Mouse (Mus musculus): ENCODE measurements around the gene Gm1113.

Gm1113 gene

DNA sequence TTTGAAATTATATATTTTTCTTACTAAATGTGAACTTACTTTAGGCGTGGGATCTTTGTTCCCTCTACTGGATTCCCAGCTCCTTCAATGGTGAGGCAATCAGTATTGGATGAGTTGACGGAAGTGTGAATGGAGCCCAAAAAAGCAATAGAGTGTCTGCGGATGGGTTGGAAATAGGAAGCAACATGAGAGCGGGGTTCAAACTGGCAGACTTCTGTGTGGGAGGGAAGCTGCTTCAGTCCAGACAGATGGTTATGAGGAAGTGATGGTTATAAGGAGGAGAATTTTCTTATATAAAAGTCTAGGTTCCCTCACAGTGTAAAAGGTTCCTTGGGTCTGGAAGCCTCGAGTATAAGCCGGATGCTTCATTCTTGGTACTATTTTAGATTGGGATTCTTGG, 38.6 kb downstream of the Gm1113 start:
- DNase-seq (ENCODE audit: low spot score): no peak

DNA sequence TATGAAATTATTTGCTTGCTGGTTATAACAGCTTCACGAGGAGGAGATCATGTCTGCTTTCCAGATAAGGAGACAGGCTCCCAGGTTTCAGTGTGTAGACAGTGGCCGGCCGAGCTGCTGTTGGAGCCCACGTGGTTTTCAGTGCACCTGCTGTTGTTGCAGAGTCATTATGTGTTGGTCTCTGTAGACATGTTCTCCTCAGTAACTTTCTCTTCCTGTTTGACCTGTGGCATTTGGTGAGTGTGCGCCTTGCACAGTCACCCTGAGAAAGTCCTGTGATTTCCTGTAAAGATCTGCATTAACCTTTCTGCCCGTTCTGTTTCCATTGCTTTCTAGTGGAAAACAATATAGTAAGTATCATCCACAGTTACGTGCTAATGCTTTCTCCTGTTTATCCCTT, 42.7 kb downstream of the Gm1113 start:
- no peak for DNase-seq (ENCODE audit: low spot score)

DNA sequence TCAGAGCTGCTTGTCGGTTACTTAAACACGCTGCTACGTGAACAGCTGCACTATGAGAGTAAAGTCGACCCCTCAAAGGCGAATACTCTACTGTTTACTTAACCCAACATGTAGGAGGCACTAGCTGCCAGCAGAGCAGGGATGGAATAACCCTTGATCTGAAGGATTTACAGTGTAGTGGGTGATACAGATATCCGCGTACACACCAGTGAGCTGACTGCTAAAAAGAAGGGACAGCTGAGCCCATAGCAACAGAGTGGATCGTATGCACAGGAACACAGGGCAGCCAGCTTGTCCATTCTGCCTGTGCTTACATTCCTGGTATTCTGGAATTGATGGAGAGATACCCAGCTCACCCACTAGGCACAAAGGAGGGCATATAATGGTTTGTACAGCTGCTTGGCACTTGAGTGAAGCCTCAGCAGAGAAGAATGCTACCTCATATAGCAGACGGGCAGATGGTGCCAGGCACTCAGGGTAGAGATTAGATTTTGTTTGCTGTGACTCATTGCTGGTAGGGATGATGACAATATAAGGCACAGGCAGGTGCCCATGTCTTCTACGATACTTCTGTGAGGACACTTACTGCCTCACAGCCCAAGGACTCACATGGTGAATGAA, 43.9 kb downstream of the Gm1113 start:
- no peak for DNase-seq (ENCODE audit: low spot score)

DNA sequence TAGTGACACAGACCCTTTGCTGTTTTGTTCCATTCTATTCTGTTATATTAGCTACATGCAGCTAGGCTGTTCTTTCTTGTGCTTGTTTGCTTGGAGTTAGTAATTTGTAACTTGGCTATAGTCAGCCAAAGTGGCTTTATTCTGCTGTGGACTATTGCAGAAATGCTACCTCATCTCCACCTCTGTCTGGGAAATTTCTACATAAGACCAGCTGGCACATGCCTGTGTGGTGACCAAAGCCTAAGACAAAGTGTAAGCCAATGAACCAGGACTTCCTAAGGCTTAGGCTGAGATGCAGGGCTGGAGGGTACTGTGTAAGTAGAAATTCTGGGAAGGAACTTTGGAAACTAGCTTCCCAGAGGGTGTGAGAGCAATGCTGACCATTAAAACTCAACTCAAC, 49.2 kb downstream of the Gm1113 start:
- DNase-seq (ENCODE audit: low spot score): no peak

DNA sequence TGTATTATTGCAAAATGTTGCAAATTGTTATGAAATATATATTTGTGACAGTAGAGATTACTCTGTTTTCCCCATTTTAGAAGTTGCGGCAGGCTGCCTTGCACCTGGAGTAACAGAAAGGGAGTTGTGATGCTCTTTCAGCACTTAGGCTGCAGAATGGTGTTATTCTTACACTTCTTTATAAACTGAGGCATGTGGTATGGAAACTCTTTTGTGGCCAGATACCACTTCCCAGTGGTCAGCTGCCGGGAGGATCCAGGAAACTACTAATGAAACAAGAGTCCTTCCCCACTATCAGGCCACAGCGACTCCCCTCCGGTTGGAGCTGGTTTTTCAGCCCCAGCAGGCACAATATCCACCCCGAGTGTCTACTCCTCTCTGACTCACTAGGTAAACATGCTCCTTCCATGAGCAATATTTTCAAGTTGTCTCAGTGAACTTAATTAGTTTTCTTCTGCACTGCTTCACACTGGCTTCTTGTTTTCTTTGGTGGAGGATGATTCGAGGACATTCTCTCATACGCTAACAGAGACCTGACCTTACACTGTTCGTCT, 50.7 kb downstream of the Gm1113 start:
- peak; percentile 45 for DNase-seq (ENCODE audit: low spot score)

DNA sequence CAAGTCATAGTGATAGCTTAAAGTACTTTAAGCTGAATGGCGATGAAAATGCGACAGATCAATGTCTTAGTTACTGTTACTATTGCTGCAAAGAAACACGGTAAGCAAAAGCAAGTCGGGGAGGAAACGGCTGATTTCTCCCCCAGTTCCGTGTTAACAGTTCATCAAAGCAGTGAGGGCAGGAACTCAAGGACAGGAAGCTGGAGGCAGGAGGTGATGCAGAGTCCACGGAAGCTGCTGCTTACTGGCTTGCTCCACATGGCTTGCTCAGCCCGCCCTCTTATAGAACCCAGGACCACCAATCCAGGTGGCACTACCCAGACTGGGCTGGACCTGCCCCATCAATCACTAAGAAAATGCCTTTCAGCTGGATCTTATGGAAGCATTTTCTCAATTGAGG, 58.5 kb downstream of the Gm1113 start:
- no peak for DNase-seq (ENCODE audit: low spot score)

Data from lung, postnatal 25 days (tissue).